Mouse (Mus musculus) cerebellum, adult (tissue): ENCODE measurements at regions not wholly inside any gene's neighbourhood (a gene's known extent, or its start where the extent isn't known, plus 50 kb on each side); places are given as distances from the start of the nearest gene placed in this dataset.
A peak's percentile ranks its signal among the peaks of the same experiment; 100 is the strongest.

Experiments
- ATAC-seq: cut with Nextera tagmentation; 2 replicates; pipeline ENCODE4 v1.9.2; 2017; ENCODE audit warnings: mild to moderate bottlenecking, moderate library complexity, mixed read lengths; ENCODE audit not compliant: insufficient number of reproducible peaks, low FRiP score, low TSS enrichment

- ATAC-seq, result no peak
These were observed 167.0 kb downstream of the Nectin3 start for GRCm38 (mm10) chr16:46331336-46331735.

GRCm38 (mm10) chr16:46299079-46299721 lies 144.3 kb upstream of the Gm4737 start:
- ATAC-seq, result no peak

- no peak for ATAC-seq
These were observed 142.3 kb upstream of the Gm4737 start for GRCm38 (mm10) chr16:46297192-46297591.

- ATAC-seq, result no peak
These were observed 141.5 kb upstream of the Gm4737 start for GRCm38 (mm10) chr16:46296412-46296811.

- ATAC-seq, result no peak
These were observed 139.0 kb upstream of the Gm4737 start for GRCm38 (mm10) chr16:46293831-46294230.

- no peak for ATAC-seq
These were observed 136.4 kb upstream of the Gm4737 start for GRCm38 (mm10) chr16:46291067-46291833.

GRCm38 (mm10) chr16:46290199-46290598 lies 135.3 kb upstream of the Gm4737 start:
- peak; percentile 74 for ATAC-seq

- no peak for ATAC-seq
These were observed 112.7 kb upstream of the Gm4737 start for GRCm38 (mm10) chr16:46267533-46267932.

GRCm38 (mm10) chr16:46251639-46252038 lies 96.8 kb upstream of the Gm4737 start:
- ATAC-seq, result no peak

- ATAC-seq, result no peak
These were observed 96.1 kb upstream of the Gm4737 start for GRCm38 (mm10) chr16:46250943-46251342.

GRCm38 (mm10) chr16:46245598-46245997 lies 90.7 kb upstream of the Gm4737 start:
- no peak for ATAC-seq

- ATAC-seq, result no peak
These were observed 73.9 kb upstream of the Gm4737 start for GRCm38 (mm10) chr16:46228744-46229143.

- no peak for ATAC-seq
These were observed 68.3 kb upstream of the Gm4737 start for GRCm38 (mm10) chr16:46223084-46223600.

- no peak for ATAC-seq
These were observed 57.6 kb upstream of the Gm4737 start for GRCm38 (mm10) chr16:46212504-46212903.

GRCm38 (mm10) chr16:46211914-46212313 lies 57.0 kb upstream of the Gm4737 start:
- ATAC-seq, result no peak

GRCm38 (mm10) chr16:46205114-46205513 lies 50.2 kb upstream of the Gm4737 start:
- no peak for ATAC-seq
